Mouse (Mus musculus): ENCODE data around the gene Gm2022. TPM values are rescaled to one million over a fixed set of nuclear protein-coding genes. Genes with fewer than 3 reads are reported as not detected.

Gm2022 gene
- polyA plus RNA-seq (2015; fragmentation: Nextera tagmentation; extraction: Ambion mirVana): not detected in 2 replicates

DNA sequence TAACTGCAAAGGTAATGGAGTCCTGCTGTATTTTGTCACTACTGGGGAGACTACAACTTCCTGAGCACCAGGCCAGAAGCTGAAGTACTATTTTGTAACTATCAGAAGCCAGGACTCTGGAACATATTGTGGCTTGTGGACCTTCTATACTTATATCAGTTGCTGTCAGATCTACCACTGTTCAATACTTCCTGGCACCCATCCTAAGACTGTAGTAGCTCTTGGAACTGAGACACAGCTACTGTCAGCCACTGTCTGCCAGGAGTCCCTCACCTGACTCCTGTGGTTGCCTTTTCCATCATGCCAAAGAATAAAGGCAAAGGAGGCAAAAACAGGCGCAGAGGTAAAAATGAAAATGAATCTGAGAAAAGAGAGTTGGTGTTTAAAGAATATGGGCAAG lies at the start of gene Gm2022:
TSS of gene Gm2022 (plus strand) at position 301 of the 400 bp plus-strand sequence.

DNA sequence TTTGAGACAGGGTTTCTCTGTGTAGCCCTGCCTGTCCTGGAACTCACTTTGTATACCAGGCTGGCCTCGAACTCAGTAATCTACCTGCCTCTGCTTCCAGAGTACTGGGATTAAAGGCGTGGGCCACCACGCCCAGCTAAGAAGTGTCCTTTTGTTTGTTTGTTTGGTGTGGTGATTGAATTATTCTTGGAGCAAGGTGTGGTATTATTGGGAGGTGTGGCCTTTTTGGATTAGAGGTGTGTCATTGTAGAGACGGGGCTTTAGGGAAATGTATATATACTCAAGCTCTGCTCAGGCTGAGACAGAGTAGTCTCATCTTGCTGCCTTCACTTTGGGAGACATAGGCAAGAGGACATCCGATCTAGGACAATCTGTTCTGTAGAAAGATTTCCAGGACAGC lies 21.4 kb upstream of the Gm2022 start, which contains the start of gene Gm2016:
TSS of gene Gm2016 (plus strand) at position 301 of the 400 bp plus-strand sequence.

DNA sequence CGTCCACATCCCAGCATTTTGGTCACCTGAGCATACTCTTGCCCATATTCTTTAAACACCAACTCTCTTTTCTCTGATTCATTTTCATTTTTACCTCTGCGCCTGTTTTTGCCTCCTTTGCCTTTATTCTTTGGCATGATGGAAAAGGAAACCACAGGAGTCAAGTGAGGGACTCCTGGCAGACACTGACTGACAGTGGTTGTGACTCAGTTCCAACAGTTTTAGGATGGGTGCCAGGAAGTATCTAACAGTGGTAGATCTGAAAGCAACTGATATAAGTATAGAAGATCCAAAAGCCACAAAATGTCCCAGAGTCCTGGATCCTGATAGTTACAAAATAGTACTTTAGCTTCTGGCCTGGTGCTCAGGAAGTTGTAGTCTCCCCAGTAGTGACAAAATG lies 24.6 kb downstream of the Gm2022 start, which contains the start of gene Gm2035:
TSS of gene Gm2035 (minus strand) at position 137 of the 400 bp plus-strand sequence.

Other genes with a start within 250 kb of the Gm2022 start
- gene Gm21319, start 119.6 kb upstream of the Gm2022 start, polyA plus RNA-seq (2015; fragmentation: Nextera tagmentation; extraction: Ambion mirVana): not detected in 2 replicates
- not detected in 2 replicates for gene Gm21936, start 99.9 kb upstream of the Gm2022 start, polyA plus RNA-seq (2015; fragmentation: Nextera tagmentation; extraction: Ambion mirVana)
- not detected in 2 replicates for gene BB287469, start 78.8 kb upstream of the Gm2022 start, polyA plus RNA-seq (2015; fragmentation: Nextera tagmentation; extraction: Ambion mirVana)
- gene Gm2001, start 53.0 kb upstream of the Gm2022 start, polyA plus RNA-seq (2015; fragmentation: Nextera tagmentation; extraction: Ambion mirVana): not detected in 2 replicates
- not detected in 2 replicates for gene Gm2016, start 21.3 kb upstream of the Gm2022 start, polyA plus RNA-seq (2015; fragmentation: Nextera tagmentation; extraction: Ambion mirVana)
- gene Gm2035, start 24.5 kb downstream of the Gm2022 start, polyA plus RNA-seq (2015; fragmentation: Nextera tagmentation; extraction: Ambion mirVana): not detected in 2 replicates
- not detected in 2 replicates for gene Gm2042, start 58.7 kb downstream of the Gm2022 start, polyA plus RNA-seq (2015; fragmentation: Nextera tagmentation; extraction: Ambion mirVana)
- not detected in 2 replicates for gene Gm2075, start 116.5 kb downstream of the Gm2022 start, polyA plus RNA-seq (2015; fragmentation: Nextera tagmentation; extraction: Ambion mirVana)
- not detected in 2 replicates for gene Gm6803, start 123.4 kb downstream of the Gm2022 start, polyA plus RNA-seq (2015; fragmentation: Nextera tagmentation; extraction: Ambion mirVana)
- gene Gm2056, start 131.6 kb downstream of the Gm2022 start, polyA plus RNA-seq (2015; fragmentation: Nextera tagmentation; extraction: Ambion mirVana): not detected in 2 replicates
- not detected in 2 replicates for gene Gm16368, start 188.3 kb downstream of the Gm2022 start, polyA plus RNA-seq (2015; fragmentation: Nextera tagmentation; extraction: Ambion mirVana)

Measured in neural tube, postnatal 0 days (tissue).